Mouse (Mus musculus): ENCODE measurements around the gene Arpc2.

GRCm38 (mm10) chr1:74256782-74257181, 20.9 kb downstream of the Arpc2 start:
- no peak for TF ChIP-seq POLR2A (IDR thresholded peaks at IDR 0.05; ENCODE audit: low read depth, low read length)
- no peak for TF ChIP-seq ZKSCAN1 (IDR thresholded peaks at IDR 0.05; ENCODE audit: borderline replicate concordance, low read depth, low read length)
- TF ChIP-seq E2F4 (IDR thresholded peaks at IDR 0.05; ENCODE audit: insufficient replicate concordance, low read depth, low read length): no peak
- no peak for TF ChIP-seq ZNF384 (IDR thresholded peaks at IDR 0.05; ENCODE audit: low read depth, low read length)
- no peak for TF ChIP-seq CHD1 (IDR thresholded peaks at IDR 0.05; ENCODE audit: low read depth, low read length)
